Mouse (Mus musculus): ENCODE results near the gene Rec114. TPM values are rescaled to one million over a fixed set of nuclear protein-coding genes. Genes with fewer than 3 reads are reported as not detected.

Rec114 gene
- total RNA-seq, 1 experiment from 2014 or later, result 4.6 TPM

DNA sequence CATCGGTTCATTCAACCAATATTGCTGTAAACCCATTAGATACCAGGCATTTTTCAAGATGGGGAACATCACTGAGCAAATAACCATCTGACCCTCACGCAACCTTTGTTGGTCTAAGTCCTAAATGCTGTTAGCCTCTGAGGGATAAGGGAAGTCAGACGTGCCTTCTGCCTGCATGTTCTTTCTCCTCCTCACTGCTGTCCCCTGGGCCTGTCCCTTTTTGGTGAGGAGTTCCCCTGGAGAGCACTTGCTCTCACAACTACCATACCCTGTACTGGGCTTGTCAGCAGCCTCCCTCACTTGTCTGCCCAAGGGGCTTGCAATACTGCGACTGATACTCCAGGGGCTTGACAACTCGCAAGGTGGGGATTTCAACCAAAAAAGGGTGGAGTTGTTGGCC, 21.6 kb downstream of the Rec114 start:
- ATAC-seq (replicated peaks in 1 of 2; ENCODE audit: insufficient read depth in 1 of 2, low FRiP score in 2 of 2, low TSS enrichment in 1 of 2, low read depth in 1 of 2, poor library complexity in 2 of 2, severe bottlenecking in 2 of 2), result no peak

GRCm38 (mm10) chr9:58721021-58721420, 22.7 kb downstream of the Rec114 start:
- no peak for ATAC-seq (replicated peaks in 1 of 2; ENCODE audit: insufficient read depth in 1 of 2, low FRiP score in 2 of 2, low TSS enrichment in 1 of 2, low read depth in 1 of 2, poor library complexity in 2 of 2, severe bottlenecking in 2 of 2)

GRCm38 (mm10) chr9:58720167-58720566, 23.6 kb downstream of the Rec114 start:
- no peak for ATAC-seq (replicated peaks in 1 of 2; ENCODE audit: insufficient read depth in 1 of 2, low FRiP score in 2 of 2, low TSS enrichment in 1 of 2, low read depth in 1 of 2, poor library complexity in 2 of 2, severe bottlenecking in 2 of 2)

- no peak for ATAC-seq (replicated peaks in 1 of 2; ENCODE audit: insufficient read depth in 1 of 2, low FRiP score in 2 of 2, low TSS enrichment in 1 of 2, low read depth in 1 of 2, poor library complexity in 2 of 2, severe bottlenecking in 2 of 2)
These were observed 24.3 kb downstream of the Rec114 start for GRCm38 (mm10) chr9:58719471-58719870.

- ATAC-seq (replicated peaks in 1 of 2; ENCODE audit: insufficient read depth in 1 of 2, low FRiP score in 2 of 2, low TSS enrichment in 1 of 2, low read depth in 1 of 2, poor library complexity in 2 of 2, severe bottlenecking in 2 of 2), result 0 out of 4 replicates have a peak, but pooled peaks of 1 of the 2 experiments have one; percentile 25
These were observed 24.8 kb downstream of the Rec114 start for GRCm38 (mm10) chr9:58718964-58719363.

DNA sequence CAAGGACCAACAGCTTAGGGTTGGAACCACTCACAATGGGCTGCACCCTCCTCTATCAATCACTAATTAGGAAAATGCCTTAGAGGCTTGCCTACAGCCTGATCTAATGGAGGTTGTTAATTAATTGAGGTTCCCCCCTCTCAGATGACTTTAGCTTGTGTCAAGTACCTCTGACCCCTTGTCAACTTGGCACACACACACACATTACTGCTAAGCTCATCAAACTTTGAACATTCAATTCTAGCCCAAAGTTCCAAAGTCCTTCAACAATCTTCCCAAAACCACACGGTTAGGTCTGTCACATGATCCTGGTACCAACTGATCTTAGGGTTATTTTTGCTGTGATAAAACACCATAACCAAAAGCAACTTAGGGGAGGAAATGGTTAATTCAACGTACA, 26.9 kb downstream of the Rec114 start:
- no peak for ATAC-seq (replicated peaks in 1 of 2; ENCODE audit: insufficient read depth in 1 of 2, low FRiP score in 2 of 2, low TSS enrichment in 1 of 2, low read depth in 1 of 2, poor library complexity in 2 of 2, severe bottlenecking in 2 of 2)

DNA sequence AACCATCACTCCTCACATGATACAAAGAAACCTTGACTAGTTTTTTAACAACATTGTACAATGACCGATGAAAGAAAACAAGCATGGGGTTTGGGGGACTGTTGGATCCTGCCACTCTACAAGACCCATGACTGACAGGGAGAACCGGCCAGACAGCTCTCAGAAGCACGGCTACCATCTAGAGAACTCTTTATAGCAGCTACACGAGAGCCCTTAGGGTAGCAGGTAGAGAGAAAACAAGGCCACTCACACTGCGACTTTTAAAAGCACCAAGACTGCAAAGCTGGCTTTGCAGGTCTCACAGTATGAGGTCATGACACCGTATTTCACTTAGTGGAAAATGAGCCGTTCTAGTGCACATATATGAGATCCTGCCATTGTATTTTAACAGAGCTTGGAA, 33.1 kb downstream of the Rec114 start:
- ATAC-seq (replicated peaks in 1 of 2; ENCODE audit: insufficient read depth in 1 of 2, low FRiP score in 2 of 2, low TSS enrichment in 1 of 2, low read depth in 1 of 2, poor library complexity in 2 of 2, severe bottlenecking in 2 of 2), result no peak

- ATAC-seq (replicated peaks in 1 of 2; ENCODE audit: insufficient read depth in 1 of 2, low FRiP score in 2 of 2, low TSS enrichment in 1 of 2, low read depth in 1 of 2, poor library complexity in 2 of 2, severe bottlenecking in 2 of 2), result 0 out of 4 replicates have a peak, but pooled peaks of 1 of the 2 experiments have one; percentile 32
These were observed 33.8 kb downstream of the Rec114 start for GRCm38 (mm10) chr9:58709939-58710338.

DNA sequence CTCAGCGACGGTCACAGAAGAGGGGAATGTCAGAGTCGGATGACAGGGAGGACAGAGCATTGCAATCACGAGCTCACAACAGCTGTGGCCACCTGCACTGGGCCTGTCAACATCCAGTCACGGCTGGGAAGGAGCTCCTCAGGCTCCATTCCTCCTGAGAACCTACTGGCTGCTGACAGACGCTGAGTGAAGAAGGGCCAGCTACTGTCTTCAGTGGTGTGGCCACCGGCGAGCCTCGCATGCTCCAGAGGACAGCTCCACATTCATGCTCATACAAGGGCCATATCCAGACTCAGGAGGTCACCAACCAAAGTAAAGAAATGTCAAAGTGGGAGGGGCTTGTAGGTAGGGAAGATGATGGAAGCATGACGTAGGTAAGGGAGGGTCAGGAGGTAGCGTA, 36.0 kb downstream of the Rec114 start:
- no peak for ATAC-seq (replicated peaks in 1 of 2; ENCODE audit: insufficient read depth in 1 of 2, low FRiP score in 2 of 2, low TSS enrichment in 1 of 2, low read depth in 1 of 2, poor library complexity in 2 of 2, severe bottlenecking in 2 of 2)

- no peak for ATAC-seq (replicated peaks in 1 of 2; ENCODE audit: insufficient read depth in 1 of 2, low FRiP score in 2 of 2, low TSS enrichment in 1 of 2, low read depth in 1 of 2, poor library complexity in 2 of 2, severe bottlenecking in 2 of 2)
These were observed 37.7 kb downstream of the Rec114 start for GRCm38 (mm10) chr9:58706024-58706423.

- ATAC-seq (replicated peaks in 1 of 2; ENCODE audit: insufficient read depth in 1 of 2, low FRiP score in 2 of 2, low TSS enrichment in 1 of 2, low read depth in 1 of 2, poor library complexity in 2 of 2, severe bottlenecking in 2 of 2), result no peak
These were observed 40.0 kb downstream of the Rec114 start for GRCm38 (mm10) chr9:58703766-58704165.

- no peak for ATAC-seq (replicated peaks in 1 of 2; ENCODE audit: insufficient read depth in 1 of 2, low FRiP score in 2 of 2, low TSS enrichment in 1 of 2, low read depth in 1 of 2, poor library complexity in 2 of 2, severe bottlenecking in 2 of 2)
These were observed 42.0 kb downstream of the Rec114 start for GRCm38 (mm10) chr9:58701751-58702150.

- no peak for ATAC-seq (replicated peaks in 1 of 2; ENCODE audit: insufficient read depth in 1 of 2, low FRiP score in 2 of 2, low TSS enrichment in 1 of 2, low read depth in 1 of 2, poor library complexity in 2 of 2, severe bottlenecking in 2 of 2)
These were observed 45.3 kb downstream of the Rec114 start for GRCm38 (mm10) chr9:58698486-58698885.

DNA sequence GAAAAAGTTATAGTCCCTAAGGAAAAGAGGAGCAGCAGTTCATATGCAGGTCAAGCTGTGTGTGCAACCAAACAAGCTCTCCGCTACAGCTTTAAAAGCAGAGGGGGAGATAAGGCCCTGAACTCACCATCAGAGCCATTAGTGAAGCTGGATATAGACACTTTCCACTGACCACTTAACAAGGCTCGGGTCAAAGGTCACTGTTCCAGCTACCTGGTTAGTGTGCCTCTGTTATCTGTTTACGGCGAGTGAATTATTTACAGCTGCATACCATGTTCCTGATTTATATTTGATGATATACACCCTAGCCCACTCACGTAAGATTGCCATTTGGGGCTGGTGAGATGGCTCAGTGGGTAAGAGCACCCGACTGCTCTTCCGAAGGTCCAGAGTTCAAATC, 52.3 kb downstream of the Rec114 start:
- no peak for ATAC-seq (replicated peaks in 1 of 2; ENCODE audit: insufficient read depth in 1 of 2, low FRiP score in 2 of 2, low TSS enrichment in 1 of 2, low read depth in 1 of 2, poor library complexity in 2 of 2, severe bottlenecking in 2 of 2)

DNA sequence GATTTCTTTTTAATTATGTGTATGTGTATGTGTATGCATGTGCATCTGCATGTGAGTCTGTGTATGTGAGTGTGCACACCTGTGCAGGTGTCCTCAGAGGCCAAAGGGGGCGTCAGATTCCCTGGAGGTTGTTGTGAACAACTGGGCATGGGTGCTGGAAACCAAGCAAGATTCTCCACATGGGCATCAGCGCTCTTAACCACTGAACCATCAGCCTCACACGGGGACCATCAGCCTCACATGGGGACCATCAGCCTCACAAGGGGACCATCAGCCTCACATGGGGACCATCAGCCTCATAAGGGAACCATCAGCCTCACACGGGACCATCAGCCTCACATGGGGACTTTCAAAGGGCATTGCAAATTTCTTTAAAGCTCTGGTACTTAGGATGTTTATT, 53.1 kb downstream of the Rec114 start:
- no peak for ATAC-seq (replicated peaks in 1 of 2; ENCODE audit: insufficient read depth in 1 of 2, low FRiP score in 2 of 2, low TSS enrichment in 1 of 2, low read depth in 1 of 2, poor library complexity in 2 of 2, severe bottlenecking in 2 of 2)

GRCm38 (mm10) chr9:58688076-58688475, 55.7 kb downstream of the Rec114 start:
- ATAC-seq (replicated peaks in 1 of 2; ENCODE audit: insufficient read depth in 1 of 2, low FRiP score in 2 of 2, low TSS enrichment in 1 of 2, low read depth in 1 of 2, poor library complexity in 2 of 2, severe bottlenecking in 2 of 2), result no peak

DNA sequence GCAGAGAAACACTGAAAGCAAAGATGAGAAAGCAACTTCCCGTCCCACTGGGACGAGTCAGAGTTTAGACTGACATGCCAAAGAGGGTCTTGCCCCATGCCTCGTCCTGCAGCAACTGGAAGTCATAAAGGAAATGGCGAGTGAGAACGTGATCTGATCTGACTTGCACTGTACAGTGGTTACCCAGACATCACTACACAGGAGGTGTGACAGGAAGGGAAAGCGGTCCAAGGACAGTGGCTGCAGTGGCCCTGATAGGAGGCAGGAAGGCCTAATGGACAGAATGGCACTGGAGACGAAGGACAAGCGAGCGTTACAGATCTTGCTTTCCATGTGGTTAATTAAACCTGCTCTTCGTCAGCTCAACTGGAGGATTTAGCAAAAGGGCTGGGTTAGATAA, 58.5 kb downstream of the Rec114 start:
- ATAC-seq (replicated peaks in 1 of 2; ENCODE audit: insufficient read depth in 1 of 2, low FRiP score in 2 of 2, low TSS enrichment in 1 of 2, low read depth in 1 of 2, poor library complexity in 2 of 2, severe bottlenecking in 2 of 2), result no peak

DNA sequence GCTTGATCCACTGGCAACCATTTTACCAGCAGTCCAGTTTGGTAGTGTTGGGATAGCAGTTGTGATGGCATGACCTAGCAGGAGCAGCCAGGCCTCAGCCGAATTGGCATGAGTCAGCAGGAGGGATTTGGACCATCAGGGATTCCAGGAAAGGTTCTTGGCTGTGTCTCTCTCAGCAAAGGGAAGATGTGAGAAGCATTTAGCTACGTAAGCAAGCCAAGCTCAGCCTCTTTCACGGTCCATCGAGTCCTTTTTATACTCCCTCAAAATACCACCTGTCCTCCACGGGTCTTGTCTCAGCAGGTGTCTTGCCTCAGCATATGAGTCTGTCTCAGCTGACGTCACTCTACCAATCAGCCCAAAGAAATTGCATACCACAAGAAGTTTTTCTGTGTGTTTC, 60.4 kb downstream of the Rec114 start:
- ATAC-seq (replicated peaks in 1 of 2; ENCODE audit: insufficient read depth in 1 of 2, low FRiP score in 2 of 2, low TSS enrichment in 1 of 2, low read depth in 1 of 2, poor library complexity in 2 of 2, severe bottlenecking in 2 of 2), result no peak

DNA sequence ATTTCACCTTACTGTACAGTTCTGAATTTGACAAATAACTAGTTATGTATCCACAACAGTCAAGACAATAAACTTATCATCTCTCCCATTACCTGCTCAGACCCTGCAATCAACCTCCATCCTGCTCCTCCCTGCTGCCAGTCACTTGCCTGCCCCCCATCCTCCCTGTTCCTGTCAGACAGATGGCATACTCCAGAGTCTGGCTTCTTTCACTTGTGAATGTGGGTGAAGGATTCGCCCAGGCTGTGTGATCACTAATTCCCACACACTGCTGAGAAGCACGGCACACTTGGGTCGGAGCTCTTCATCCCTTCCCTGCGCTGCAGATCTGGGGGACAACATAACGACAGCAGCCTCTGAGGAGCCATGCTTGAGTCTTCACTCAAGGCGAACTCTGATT, 61.7 kb downstream of the Rec114 start:
- ATAC-seq (replicated peaks in 1 of 2; ENCODE audit: insufficient read depth in 1 of 2, low FRiP score in 2 of 2, low TSS enrichment in 1 of 2, low read depth in 1 of 2, poor library complexity in 2 of 2, severe bottlenecking in 2 of 2), result no peak

DNA sequence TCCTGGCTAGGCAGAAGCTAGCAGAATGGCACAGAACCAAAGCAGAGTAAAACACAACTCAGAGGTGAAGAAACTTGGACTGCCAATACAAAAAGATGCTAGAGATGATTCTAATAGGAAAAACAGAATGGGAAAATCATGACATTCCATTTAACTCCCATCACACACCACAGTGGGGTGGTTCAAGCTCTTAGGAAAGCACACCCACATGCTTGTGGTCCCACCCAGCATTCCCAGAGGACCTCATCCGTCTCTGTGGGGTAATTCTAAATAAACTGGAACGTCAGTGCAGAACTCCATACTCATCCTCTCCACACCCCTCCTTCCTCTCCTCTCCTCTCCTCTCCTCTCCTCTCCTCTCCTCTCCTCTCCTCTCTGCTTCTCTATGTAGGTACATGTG, 62.4 kb downstream of the Rec114 start:
- no peak for ATAC-seq (replicated peaks in 1 of 2; ENCODE audit: insufficient read depth in 1 of 2, low FRiP score in 2 of 2, low TSS enrichment in 1 of 2, low read depth in 1 of 2, poor library complexity in 2 of 2, severe bottlenecking in 2 of 2)

Measured in hematopoietic stem cell, adult 5-6 weeks (primary cell).